Mouse (Mus musculus): Measurements from ENCODE around the gene Hebp1. TPM values are rescaled to one million over a fixed set of nuclear protein-coding genes. Genes with fewer than 3 reads are reported as not detected.

Gene Hebp1
- 2.0 TPM for polyA plus RNA-seq (2014; fragmentation: Illumina TruSeq; extraction: RNeasy Lipid Tissue Mini Kit (QIAGEN cat#74804); ENCODE audit: low replicate concordance)

DNA sequence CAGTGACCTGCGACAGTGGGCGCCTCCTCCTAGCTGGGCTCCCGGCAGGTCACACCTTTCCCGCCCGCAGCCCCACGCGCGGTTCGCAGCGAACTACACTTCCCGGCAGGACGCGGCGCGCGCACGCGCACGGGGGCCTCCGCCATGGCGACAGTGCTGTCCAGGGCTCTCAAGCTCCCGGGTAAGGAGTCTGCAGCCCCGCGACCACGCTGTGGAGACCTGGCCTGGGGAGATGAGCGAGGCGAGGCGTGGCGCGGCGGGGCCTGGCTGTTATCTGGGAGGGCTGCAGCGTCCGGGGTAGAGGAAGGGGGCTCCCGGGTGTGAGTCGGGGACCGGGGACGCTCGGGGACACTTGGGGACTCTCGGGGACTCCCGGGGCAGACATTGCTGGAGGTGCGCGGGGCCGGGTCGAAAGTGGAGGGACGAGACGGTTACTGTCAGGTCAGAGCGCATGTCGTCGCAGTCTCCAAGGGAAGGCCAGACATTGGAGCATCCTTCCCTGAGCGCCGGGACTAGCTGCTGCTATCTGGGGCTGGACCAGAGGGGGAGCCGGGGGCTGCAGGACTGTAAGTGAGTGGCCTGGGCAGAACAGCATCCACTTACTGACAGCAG lies at the start of gene Hebp1, which contains the start of gene Fam234b:
TSS of gene Hebp1 (minus strand) at position 102 of the 612 bp plus-strand sequence.
TSS of gene Fam234b (plus strand) at position 57 of the 612 bp plus-strand sequence.

GRCm38 (mm10) chr6:135118183-135118582 lies 79.6 kb downstream of the Hebp1 start, which contains the start of gene Gprc5d:
TSS of gene Gprc5d (minus strand) at chr6:135118283.

Other genes with a start within 250 kb of the Hebp1 start
- 2.0 TPM for gene Apold1, start 216.3 kb downstream of the Hebp1 start, polyA plus RNA-seq (2014; fragmentation: Illumina TruSeq; extraction: RNeasy Lipid Tissue Mini Kit (QIAGEN cat#74804); ENCODE audit: low replicate concordance)
- gene Ddx47, start 186.4 kb downstream of the Hebp1 start, polyA plus RNA-seq (2014; fragmentation: Illumina TruSeq; extraction: RNeasy Lipid Tissue Mini Kit (QIAGEN cat#74804); ENCODE audit: low replicate concordance), result 84.6 TPM
- 3.2 TPM for gene Gprc5a, start 132.4 kb downstream of the Hebp1 start, polyA plus RNA-seq (2014; fragmentation: Illumina TruSeq; extraction: RNeasy Lipid Tissue Mini Kit (QIAGEN cat#74804); ENCODE audit: low replicate concordance)
- gene Gprc5d, start 79.7 kb downstream of the Hebp1 start, polyA plus RNA-seq (2014; fragmentation: Illumina TruSeq; extraction: RNeasy Lipid Tissue Mini Kit (QIAGEN cat#74804); ENCODE audit: low replicate concordance), result not detected
- gene Fam234b, start within 50 bp of the Hebp1 start, polyA plus RNA-seq (2014; fragmentation: Illumina TruSeq; extraction: RNeasy Lipid Tissue Mini Kit (QIAGEN cat#74804); ENCODE audit: low replicate concordance), result 27.1 TPM
- not detected for gene Gsg1, start 56.3 kb upstream of the Hebp1 start, polyA plus RNA-seq (2014; fragmentation: Illumina TruSeq; extraction: RNeasy Lipid Tissue Mini Kit (QIAGEN cat#74804); ENCODE audit: low replicate concordance)
- gene Pbp2, start 112.4 kb upstream of the Hebp1 start, polyA plus RNA-seq (2014; fragmentation: Illumina TruSeq; extraction: RNeasy Lipid Tissue Mini Kit (QIAGEN cat#74804); ENCODE audit: low replicate concordance), result not detected
- gene Emp1, start 164.5 kb upstream of the Hebp1 start, polyA plus RNA-seq (2014; fragmentation: Illumina TruSeq; extraction: RNeasy Lipid Tissue Mini Kit (QIAGEN cat#74804); ENCODE audit: low replicate concordance), result 504 TPM